Mouse (Mus musculus) C2C12 (cell line): ENCODE results near the gene Cd47. TPM values are rescaled to one million over a fixed set of nuclear protein-coding genes. Genes with fewer than 3 reads are reported as not detected.

Experiments used
- H3K27me3 ChIP-seq: one replicate; pipeline ENCODE4 v1.6.1; 2011; ENCODE audit not compliant: control insufficient read depth, insufficient read depth, insufficient read length
- H3K36me3 ChIP-seq: one replicate; pipeline ENCODE4 v1.6.1; 2011; ENCODE audit not compliant: control insufficient read depth, insufficient read depth
- H3K4me3 ChIP-seq: one replicate; pipeline ENCODE4 v1.5.1; 2011; ENCODE audit warnings: mild to moderate bottlenecking, control low read depth; ENCODE audit not compliant: poor library complexity, insufficient read depth, severe bottlenecking
- H3K79me2 ChIP-seq: one replicate; pipeline ENCODE4 v1.6.1; 2011; ENCODE audit not compliant: control insufficient read depth, insufficient read depth
- H3K79me3 ChIP-seq: one replicate; pipeline ENCODE4 v1.6.1; 2011; ENCODE audit warnings: low read depth, control low read depth
- H3ac ChIP-seq: one replicate; pipeline ENCODE3; 2011; ENCODE audit warnings: low read depth; ENCODE audit not compliant: control insufficient read depth, insufficient read length
- CEBPB ChIP-seq: IDR thresholded peaks from one replicate; pipeline ENCODE4 v1.6.1; 2011; ENCODE audit warnings: low read depth, mild to moderate bottlenecking, control low read depth, moderate library complexity
- CTCF ChIP-seq: IDR thresholded peaks from one replicate; pipeline ENCODE4 v1.5.1; 2011; ENCODE audit not compliant: control insufficient read depth, insufficient read depth, insufficient read length
- FOSL1 ChIP-seq: IDR thresholded peaks from one replicate; pipeline ENCODE4 v1.8.0; 2011; ENCODE audit warnings: mild to moderate bottlenecking, low read length; ENCODE audit not compliant: poor library complexity, insufficient read depth, severe bottlenecking
- MAX ChIP-seq: IDR thresholded peaks from one replicate; pipeline ENCODE4 v1.6.1; 2011; ENCODE audit warnings: mild to moderate bottlenecking, control low read depth
- MYOD1 ChIP-seq: IDR thresholded peaks from one replicate; pipeline ENCODE4 v1.6.1; 2011; ENCODE audit warnings: low read depth; ENCODE audit not compliant: control insufficient read depth, insufficient read length
- MYOG ChIP-seq: IDR thresholded peaks from one replicate; pipeline ENCODE4 v1.6.1; 2011; ENCODE audit not compliant: control insufficient read depth, insufficient read length; ENCODE audit errors: extremely low read depth
- USF1 ChIP-seq: IDR thresholded peaks from one replicate; pipeline ENCODE4 v1.6.1; 2011; ENCODE audit warnings: low read depth, mild to moderate bottlenecking, control low read depth, moderate library complexity
- polyA plus RNA-seq: library from polyadenylated mRNA; unstranded; fragments of >200 nt; fragmentation: generic; extraction: Trizol; gene quantifications from one replicate; pipeline ENCODE4 v1.2.1, GENCODE M21; 2012; ENCODE audit warnings: missing spikeins

The Cd47 gene
- polyA plus RNA-seq, 1 experiment = 76.0 TPM

DNA sequence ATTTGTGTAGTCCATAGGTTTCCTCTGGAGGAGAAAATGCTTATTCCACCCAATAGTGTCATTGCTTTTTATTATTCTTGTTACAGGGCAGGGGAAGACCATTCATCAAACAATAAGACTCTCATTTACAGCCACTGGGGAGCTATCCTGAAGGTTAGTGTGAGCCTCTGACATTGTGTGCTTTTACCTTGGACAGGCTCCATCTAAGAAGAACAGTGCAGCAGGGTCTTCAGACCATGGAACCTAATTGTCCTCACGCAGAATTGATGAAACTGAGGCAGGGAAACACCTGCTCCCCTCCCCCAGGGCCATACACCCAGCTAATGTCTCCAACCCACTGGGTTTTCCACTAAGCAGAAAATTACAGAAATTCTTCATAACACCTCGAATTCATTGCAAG, 2.7 kb downstream of the Cd47 start:
- Histone ChIP-seq H3K79me2 (no peaks in the 10 kb centered on the region), H3K27me3 (no peaks in the 10 kb centered on the region), H3K36me3 (no peaks in the 10 kb centered on the region), H3ac (no peak overlapping the region), H3K4me3 (no peak overlapping the region), H3K79me3 (no peaks in the 10 kb centered on the region)
- TF ChIP-seq CEBPB (no peak), FOSL1 (no peak), MYOD1 (no peak), CTCF (no peak), MYOG (no peak), USF1 (no peak), MAX (no peak)

DNA sequence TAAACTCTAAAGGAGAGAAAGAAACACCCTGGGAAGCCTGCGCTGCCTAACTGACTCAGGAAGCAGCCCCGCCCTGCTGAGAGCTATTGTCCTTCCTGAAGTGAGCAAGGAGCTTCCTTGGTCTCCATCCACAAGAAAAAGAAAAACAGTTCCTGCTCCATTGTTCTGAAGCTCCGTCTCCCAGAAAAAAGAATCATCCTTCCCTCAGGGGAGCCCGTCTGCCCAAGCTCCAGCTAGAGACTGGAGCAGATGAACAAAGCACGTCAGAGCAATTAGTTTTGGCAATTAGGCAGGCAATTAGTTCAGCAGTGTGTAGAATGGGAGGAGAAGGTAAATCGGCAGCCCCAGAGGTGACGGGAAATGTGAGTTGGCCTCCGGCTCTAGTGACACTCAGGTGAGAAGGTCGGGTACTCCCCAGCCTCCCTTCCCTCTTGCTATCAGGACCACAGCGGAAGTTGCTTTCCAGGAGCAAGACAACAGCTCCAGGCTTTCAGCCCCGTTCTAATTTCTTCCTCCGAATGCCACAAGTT, 3.7 kb downstream of the Cd47 start:
- TF ChIP-seq MYOD1 = no peak
- TF ChIP-seq MYOG = no peak
- no peak for TF ChIP-seq MAX
- no peak for TF ChIP-seq CEBPB
- TF ChIP-seq USF1 = no peak
- TF ChIP-seq CTCF = no peak
- no peak for TF ChIP-seq FOSL1
- no peaks in the 10 kb centered on the region for H3K79me3 ChIP-seq
- H3K4me3 ChIP-seq = no peak overlapping the region

DNA sequence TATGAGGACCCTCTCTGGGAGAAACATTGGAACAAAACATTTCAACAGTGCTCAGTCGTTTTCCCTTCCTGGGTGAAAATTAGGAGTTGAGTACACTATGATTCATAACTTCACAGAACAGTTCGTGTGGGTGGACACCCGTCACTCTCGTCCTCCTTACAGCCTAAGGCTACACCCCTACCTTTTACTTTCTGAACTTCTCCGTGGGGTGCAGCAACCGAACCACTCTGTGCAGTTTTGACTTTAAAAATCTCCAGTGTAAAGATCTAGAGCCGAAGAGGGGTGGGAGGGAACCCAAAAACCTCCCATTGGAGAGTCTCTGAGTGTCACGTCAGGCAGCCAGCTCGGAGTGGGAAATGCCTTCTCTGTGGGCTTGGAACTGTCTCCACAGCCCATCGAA, 6.6 kb downstream of the Cd47 start:
- no peaks in the 10 kb centered on the region for H3K79me3 ChIP-seq
- TF ChIP-seq CEBPB (no peak), MAX (no peak), MYOD1 (no peak), USF1 (no peak), MYOG (no peak), FOSL1 (no peak), CTCF (no peak)
- H3K27me3 ChIP-seq = no peaks in the 10 kb centered on the region
- H3K4me3 ChIP-seq = no peak overlapping the region
- no peaks in the 10 kb centered on the region for H3K36me3 ChIP-seq
- no peaks in the 10 kb centered on the region for H3K79me2 ChIP-seq
- H3ac ChIP-seq = no peak overlapping the region

More for the DNA sequence above, 3.7 kb downstream of the Cd47 start:
- Histone ChIP-seq H3K36me3 (no peaks in the 10 kb centered on the region), H3ac (no peak overlapping the region), H3K79me2 (no peaks in the 10 kb centered on the region), H3K27me3 (no peaks in the 10 kb centered on the region)

DNA sequence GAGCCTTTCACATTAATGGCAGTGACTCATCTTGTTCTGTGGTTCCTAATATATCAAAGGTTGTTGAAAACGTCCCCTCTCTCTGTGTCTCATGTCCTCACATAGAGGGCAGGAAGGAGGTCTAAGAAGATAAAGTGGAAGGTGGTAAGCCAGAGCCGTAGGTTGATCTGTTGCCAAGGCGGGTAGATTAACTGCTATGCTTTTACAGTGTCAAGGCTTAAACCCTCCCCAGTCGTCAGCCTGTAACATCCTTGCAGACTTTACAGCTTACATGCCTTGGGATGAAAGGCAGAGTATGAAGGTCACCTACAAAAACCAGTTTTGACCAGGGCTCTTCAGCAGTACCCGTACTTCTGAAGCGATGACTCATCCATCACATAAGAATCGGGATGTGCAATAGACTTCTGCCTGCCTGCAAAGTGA, 7.1 kb downstream of the Cd47 start:
- Histone ChIP-seq H3K27me3 (no peaks in the 10 kb centered on the region), H3K79me2 (no peaks in the 10 kb centered on the region), H3K36me3 (no peaks in the 10 kb centered on the region), H3ac (no peak overlapping the region), H3K4me3 (no peak overlapping the region), H3K79me3 (no peaks in the 10 kb centered on the region)
- TF ChIP-seq CEBPB (no peak), FOSL1 (no peak), MAX (no peak), MYOD1 (no peak), MYOG (no peak), CTCF (no peak), USF1 (no peak)

DNA sequence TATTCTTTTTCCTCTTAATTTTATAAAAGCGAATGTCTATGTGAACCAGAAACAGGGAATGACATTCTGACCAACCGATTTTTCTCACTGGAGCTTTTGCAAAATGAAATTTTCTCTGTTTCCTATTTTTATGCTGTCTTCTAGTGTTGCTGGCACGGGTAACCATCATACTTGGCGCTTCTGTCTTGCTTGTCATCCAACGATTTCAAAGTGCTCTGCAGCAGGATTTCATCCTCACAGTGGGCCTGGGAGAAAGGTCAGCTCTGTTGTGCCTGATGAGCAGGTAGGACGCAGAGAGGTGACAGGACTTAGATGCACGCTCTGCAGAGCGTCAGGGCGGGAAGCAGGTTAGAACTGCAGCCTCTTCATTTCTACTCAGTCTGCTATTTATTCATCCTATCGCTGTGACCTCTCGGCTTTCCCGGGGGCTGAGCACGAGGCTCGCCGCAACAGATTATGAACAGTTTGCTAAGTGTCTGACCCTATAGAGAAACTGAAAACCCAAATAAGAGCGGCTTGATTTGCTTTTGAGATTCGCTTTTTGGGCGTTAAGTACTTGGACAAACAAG, 7.6 kb downstream of the Cd47 start:
- H3ac ChIP-seq = no peak overlapping the region
- no peaks in the 10 kb centered on the region for H3K36me3 ChIP-seq
- TF ChIP-seq MYOG (no peak), CEBPB (no peak), MYOD1 (no peak), USF1 (no peak), FOSL1 (no peak), MAX (no peak), CTCF (no peak)
- H3K79me2 ChIP-seq = no peaks in the 10 kb centered on the region
- no peak overlapping the region for H3K4me3 ChIP-seq
- H3K79me3 ChIP-seq = no peaks in the 10 kb centered on the region
- H3K27me3 ChIP-seq = no peaks in the 10 kb centered on the region

DNA sequence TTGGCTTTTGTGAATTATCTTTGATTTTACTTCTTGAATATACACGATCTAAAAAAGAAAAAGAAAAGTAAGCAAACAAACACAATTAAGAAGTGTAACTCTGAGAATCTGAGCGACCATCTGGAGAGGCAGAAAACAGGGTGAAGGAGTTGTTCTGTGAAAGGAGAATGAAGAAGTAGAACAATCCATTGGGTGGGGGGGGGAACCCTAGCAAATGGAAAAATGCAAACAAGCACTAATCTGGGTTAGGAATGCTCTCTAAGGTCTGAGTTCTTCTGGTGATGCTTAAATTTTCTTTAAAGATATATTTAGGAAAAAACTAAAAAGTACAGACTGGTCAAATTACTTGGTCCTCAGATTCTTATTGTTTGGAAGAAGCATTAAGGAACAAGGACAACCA, 11.6 kb downstream of the Cd47 start:
- Histone ChIP-seq H3ac (no peak overlapping the region), H3K4me3 (no peak overlapping the region), H3K36me3 (no peaks in the 10 kb centered on the region), H3K79me2 (no peaks in the 10 kb centered on the region), H3K27me3 (no peaks in the 10 kb centered on the region), H3K79me3 (no peaks in the 10 kb centered on the region)
- TF ChIP-seq USF1 = no peak
- no peak for TF ChIP-seq MYOG
- TF ChIP-seq MYOD1 = no peak
- no peak for TF ChIP-seq CEBPB
- no peak for TF ChIP-seq FOSL1
- no peak for TF ChIP-seq MAX
- TF ChIP-seq CTCF = no peak
